Mouse (Mus musculus): ENCODE results near the gene Vwa8.

Gene Vwa8

GRCm38 (mm10) chr14:79226056-79226455, 377.2 kb downstream of the Vwa8 start:
- no peak for DNase-seq (ENCODE audit: low spot score in 2 of 2)

DNA sequence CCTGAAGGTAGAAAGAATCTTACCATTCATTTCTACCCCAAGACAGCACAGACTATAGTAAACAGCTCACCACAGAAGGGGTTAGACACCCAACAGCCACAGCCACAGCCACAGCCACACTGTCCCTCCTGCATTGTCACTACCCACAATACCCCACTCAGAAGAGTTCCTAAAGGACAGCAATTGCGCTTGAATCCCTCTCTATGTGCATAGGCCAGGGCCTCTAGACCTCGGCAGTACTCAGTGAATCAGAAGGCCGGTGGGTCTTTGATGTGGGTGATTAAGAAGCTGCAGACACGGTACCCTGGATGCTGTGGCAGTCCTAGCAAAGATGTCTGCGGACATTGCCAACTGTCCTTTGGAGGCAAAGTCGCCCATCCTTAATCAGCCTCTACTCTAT, 377.9 kb downstream of the Vwa8 start:
- DNase-seq (ENCODE audit: low spot score in 2 of 2): no peak

- DNase-seq (ENCODE audit: low spot score in 2 of 2): no peak
These were observed 379.1 kb downstream of the Vwa8 start for GRCm38 (mm10) chr14:79227955-79228354.

- no peak for DNase-seq (ENCODE audit: low spot score in 2 of 2)
These were observed 382.8 kb downstream of the Vwa8 start for GRCm38 (mm10) chr14:79231677-79232076.

DNA sequence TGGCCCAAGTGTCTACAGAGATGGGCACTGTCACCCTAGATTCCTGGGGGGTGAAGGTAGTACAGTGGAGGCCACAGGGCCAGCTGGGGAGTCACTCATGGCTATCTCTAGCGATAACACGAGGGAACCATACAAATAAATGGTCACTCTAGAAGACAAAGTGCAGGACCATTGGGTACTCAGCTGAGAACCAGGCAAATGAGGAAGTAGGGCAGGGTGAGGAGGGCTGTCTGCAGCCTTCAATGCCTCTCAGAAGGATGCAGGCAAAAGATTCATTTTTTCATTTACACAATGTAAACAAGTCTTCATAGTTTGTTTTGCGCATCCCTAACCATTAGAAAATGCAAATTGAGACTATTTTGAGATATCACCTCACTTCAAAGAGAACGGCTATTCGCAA, 384.8 kb downstream of the Vwa8 start:
- DNase-seq (ENCODE audit: low spot score in 2 of 2): no peak

DNA sequence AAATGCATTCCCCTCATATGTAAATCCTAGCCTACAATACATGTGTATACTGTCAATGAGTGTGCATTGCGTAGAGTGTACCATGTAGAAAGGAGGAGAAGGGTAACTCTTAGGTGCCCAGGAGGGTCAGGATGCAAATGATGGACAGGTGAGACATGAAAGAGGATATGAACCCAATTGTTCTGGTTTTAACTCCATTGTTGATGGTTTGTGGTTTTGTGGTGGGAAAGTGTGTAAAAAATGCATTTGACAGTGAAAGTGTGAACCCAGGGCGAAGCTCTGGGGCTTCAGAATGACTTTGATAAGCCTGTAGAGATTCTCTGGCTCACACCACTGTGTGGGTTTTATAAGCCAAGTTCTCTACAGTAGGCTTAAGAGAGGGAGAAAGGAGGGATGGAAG, 385.7 kb downstream of the Vwa8 start:
- DNase-seq (ENCODE audit: low spot score in 2 of 2): no peak

GRCm38 (mm10) chr14:79235157-79235556, 386.3 kb downstream of the Vwa8 start:
- DNase-seq (ENCODE audit: low spot score in 2 of 2): no peak

GRCm38 (mm10) chr14:79236261-79236660, 387.4 kb downstream of the Vwa8 start:
- DNase-seq (ENCODE audit: low spot score in 2 of 2): no peak

GRCm38 (mm10) chr14:79239402-79239801, 390.6 kb downstream of the Vwa8 start:
- DNase-seq (ENCODE audit: low spot score in 2 of 2): no peak

DNA sequence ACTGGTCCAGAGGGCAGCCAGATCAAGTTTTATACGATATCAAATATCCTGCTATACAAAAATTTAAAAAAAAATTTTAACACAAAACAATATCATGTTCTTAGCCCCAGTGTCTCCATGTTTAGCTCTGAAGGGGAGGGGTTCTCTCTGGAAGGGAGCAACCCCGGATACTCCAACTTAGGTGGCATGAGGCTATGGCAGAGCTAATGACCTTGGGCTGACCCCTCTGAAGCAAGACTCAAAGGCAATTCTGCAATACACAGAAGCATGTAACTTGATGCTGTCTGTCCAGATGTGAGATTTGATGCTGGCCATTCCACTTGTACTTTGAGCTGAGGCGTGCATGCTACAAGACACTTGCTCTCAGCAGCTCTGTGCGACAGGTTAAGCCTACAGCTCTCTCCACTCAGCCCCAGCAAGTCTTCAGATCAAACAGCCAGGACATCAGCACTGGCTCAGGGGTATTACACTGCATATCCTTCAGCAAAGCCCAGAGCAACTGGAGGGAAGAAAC, 392.3 kb downstream of the Vwa8 start:
- DNase-seq (ENCODE audit: low spot score in 2 of 2): no peak

DNA sequence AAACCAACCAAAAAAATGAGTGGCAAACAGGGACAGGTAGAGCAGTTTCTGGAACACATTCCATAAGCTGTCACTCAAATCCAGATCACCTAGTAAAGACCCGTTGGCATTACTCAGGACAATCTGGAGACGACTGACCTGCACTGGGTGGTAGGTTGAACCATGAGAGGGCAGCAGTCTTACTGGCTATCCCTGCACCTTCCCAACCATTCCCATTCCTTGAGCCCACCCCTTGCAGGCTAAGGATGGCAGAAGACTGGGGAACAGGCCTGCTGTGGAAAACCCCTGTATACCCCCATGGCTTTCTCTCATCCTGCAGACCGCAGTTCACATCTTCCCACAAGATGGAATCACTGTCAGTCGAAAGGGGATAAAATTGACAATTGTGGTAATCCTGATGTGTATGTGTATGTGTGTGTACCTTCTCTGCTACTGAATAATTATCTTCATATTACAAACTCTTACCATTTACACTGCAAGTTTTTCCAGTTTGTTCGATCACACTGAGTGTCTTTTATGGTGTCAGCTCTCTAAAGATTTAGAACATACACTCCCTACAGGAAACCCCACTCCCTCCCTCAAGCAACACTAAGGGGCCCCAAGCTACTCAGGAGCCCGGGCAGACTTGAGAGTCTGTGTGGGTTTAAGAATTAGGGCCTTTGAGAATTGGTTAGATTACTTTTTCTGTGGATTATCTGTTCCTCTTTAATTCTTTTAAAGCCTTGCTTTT, 393.0 kb downstream of the Vwa8 start:
- DNase-seq (ENCODE audit: low spot score in 2 of 2): no peak

GRCm38 (mm10) chr14:79242386-79242720, 393.5 kb downstream of the Vwa8 start:
- no peak for DNase-seq (ENCODE audit: low spot score in 2 of 2)

DNA sequence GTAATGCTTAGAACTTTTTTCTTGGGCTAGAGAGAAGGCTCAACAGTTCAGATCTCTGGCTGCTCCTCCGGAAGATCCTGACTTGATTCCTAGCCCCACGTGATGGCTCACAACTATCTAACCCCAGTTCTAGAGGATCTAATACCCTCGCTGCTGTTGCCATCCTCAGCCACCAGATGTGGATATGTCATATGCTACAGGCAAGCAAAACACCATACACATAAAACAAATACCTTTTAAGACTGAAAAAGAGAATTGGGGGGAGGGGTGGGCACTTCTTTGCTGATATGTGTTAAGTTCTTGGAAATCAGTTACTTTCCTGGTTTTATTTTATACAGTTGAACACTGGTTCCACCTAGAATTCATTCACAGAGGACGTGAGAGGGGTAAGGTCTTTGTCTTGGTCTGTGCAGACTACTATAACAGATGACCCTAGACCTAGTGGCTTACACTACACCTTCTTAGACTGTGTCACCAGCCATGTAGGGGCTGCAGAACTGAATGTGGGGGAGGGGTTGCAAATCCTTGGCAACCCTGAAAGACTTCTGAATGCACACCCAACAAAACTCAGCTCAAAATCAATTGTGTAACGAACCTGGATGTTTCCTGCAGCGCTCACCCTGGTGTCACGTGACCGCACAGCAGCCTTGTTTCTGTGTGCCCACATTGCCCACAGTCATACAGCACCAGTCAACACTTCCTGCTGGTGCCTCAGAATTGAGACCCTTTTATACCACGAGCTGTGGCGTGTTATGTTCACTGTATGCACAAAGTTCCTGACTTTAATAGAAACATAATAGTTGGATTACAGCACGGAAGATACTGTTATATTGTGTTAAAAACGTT, 394.4 kb downstream of the Vwa8 start:
- peak in 1 of 2 experiments; percentile 38 for DNase-seq (ENCODE audit: low spot score in 2 of 2)

DNA sequence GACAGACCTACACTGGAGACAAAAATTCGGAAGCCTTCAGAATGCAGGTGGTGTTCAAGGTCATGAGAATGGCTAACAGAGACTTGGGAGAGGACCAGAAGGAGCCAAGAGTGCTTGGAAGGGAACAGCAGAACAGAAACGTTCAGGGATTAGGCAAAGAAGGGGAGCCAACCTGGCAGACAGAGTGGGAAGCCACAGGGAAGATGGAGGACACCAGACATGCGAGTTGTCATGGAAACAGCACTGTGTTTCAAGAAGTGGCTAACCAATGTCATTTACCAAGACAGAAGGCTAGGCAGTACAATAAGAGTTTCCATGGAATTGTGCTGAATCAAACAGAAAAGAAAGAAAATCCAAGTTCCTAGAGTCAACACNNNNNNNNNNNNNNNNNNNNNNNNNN, 395.7 kb downstream of the Vwa8 start:
- DNase-seq (ENCODE audit: low spot score in 2 of 2): no peak

DNA sequence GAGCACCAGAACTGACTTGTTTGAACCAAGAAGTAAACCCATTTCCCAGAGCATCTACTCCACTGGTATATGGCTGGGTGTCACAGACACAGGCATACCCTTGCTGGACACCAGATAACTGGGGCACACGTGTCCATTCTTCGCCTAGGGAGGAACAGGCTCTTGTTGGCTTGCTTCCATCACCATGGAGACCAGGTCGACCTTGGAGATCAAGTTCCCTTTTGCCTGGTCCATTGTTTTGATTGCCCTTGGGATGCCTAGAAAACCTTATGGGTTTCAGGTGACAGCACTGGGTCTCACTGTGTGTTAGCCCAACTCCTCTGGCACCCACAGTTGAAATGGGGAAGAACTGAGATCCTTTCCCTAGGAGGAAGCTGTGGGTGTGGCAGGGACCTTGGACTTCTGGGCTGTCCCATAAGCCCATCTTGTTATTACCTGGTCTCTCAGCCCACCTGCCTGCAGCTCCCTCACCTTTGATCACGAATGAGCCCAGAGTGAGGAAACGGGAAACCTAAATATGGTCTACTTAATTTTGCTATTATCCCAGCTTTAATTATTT, 403.0 kb downstream of the Vwa8 start:
- no peak for DNase-seq (ENCODE audit: low spot score in 2 of 2)

Data from spleen, postnatal 4 days (tissue).